Mouse (Mus musculus): Measurements from ENCODE around the gene Zfp652. TPM values are rescaled to one million over a fixed set of nuclear protein-coding genes. Genes with fewer than 3 reads are reported as not detected.

Zfp652 gene
- total and polyA plus RNA-seq, 3 experiments: 16.1 to 54.4 (median 47.6) TPM

DNA sequence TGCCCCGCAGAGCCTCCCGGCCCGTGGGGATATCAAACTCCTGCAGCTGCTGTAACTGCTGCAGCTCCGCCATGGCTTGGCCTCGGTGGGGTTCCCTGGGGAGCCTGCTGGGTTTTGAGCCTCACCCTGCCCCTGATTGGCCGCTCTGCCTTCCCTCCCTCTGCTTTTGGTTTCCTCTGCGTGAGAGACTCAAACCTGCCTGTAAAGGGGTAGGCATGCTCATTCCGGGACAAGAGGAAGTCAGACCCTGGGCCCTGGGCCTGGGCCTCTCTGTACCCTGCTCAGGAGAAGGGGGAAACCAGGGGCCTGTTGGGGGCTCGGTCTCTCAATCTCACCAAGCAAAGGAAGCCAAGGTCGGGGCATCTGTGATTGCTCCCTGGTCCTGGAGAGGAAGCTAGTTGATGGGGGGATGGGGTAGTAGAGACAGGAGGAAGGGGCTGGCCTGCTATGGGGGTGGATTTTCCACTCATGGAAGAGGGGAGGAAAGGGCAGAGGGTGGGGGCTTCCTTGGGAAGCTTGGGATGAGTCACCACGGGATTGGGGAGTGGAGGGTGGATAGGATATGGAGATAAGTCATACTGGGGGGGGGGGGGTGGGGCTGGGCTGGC, 129.7 kb downstream of the Zfp652 start, which contains the start of gene Abi3:
Gene Abi3 (minus strand): TSS at position 403 of the 608 bp plus-strand sequence.
- Histone ChIP-seq H3K79me2 (replicated peaks; ENCODE audit: control insufficient read depth, insufficient read depth, low read length) (no peaks in the 10 kb centered on the region; the same call in 1 of the 2 replicates), H3K27ac (peak within 1 kb of the TSS; percentile 85), H3K4me3 (peak within 1 kb of the TSS; percentile 67), H3K9ac (ENCODE audit: low read depth, low read length) (peak within 1 kb of the TSS; percentile 81), H3K4me1 (ENCODE audit: control insufficient read depth, insufficient read depth, low read length) (peaks cover 20% of the 10 kb centered on the region), H3K27me3 (ENCODE audit: control insufficient read depth, insufficient read depth, low read length) (no peaks in the 10 kb centered on the region), H3K36me3 (ENCODE audit: control insufficient read depth, insufficient read depth, low read length) (no peaks in the 10 kb centered on the region)
- TF ChIP-seq EP300 (IDR thresholded peaks at IDR 0.05; ENCODE audit: insufficient read depth, low read depth, low read length) (0 out of 2 replicates have a peak, but pooled peaks have one; percentile 13), CTCF (IDR thresholded peaks at IDR 0.05) (no peak), POLR2A (IDR thresholded peaks at IDR 0.05; ENCODE audit: insufficient read depth, low read depth, low read length) (peak; percentile 91)
- intact Hi-C loops (cut with DNase I): no loop called here
- WGBS: 15% methylated on average over 11 of the region's 11 CpGs
- peak; percentile 72 to 82 for DNase-seq

DNA sequence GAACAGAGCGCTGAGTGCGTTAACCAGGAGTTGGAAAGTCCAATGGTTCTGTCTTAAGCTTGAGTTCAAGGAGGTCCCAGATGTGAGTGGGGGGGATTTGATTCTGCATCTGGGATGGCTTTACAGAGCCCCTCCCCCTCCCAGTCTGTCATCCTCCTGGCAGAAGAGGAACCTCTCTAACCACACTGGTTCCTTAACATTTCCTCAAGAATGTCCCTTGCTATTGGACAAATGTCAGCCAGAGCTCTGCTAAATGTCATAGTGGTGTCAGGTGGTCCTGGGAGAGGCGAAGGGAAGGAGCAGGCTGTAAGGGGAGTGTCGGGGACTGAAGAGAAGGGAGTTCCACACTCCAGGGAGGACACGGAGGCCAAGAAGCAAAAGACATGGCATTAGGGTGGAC, 130.5 kb downstream of the Zfp652 start:
- WGBS: 37% methylated on average over 5 of the region's 5 CpGs
- Histone ChIP-seq H3K27me3 (ENCODE audit: control insufficient read depth, insufficient read depth, low read length) (no peaks in the 10 kb centered on the region), H3K79me2 (replicated peaks; ENCODE audit: control insufficient read depth, insufficient read depth, low read length) (no peaks in the 10 kb centered on the region; the same call in 1 of the 2 replicates), H3K9ac (ENCODE audit: low read depth, low read length) (peak overlapping the region; percentile 54), H3K36me3 (ENCODE audit: control insufficient read depth, insufficient read depth, low read length) (no peaks in the 10 kb centered on the region), H3K4me3 (peak overlapping the region; percentile 67), H3K27ac (peak overlapping the region; percentile 85), H3K4me1 (ENCODE audit: control insufficient read depth, insufficient read depth, low read length) (peaks cover 16% of the 10 kb centered on the region)
- DNase-seq: no peak
- intact Hi-C loops (cut with DNase I): no loop called here
- TF ChIP-seq CTCF (IDR thresholded peaks at IDR 0.05): no peak
- TF ChIP-seq POLR2A (IDR thresholded peaks at IDR 0.05; ENCODE audit: insufficient read depth, low read depth, low read length): 0 out of 2 replicates have a peak, but pooled peaks have one; percentile 22
- no peak for TF ChIP-seq EP300 (IDR thresholded peaks at IDR 0.05; ENCODE audit: insufficient read depth, low read depth, low read length)

DNA sequence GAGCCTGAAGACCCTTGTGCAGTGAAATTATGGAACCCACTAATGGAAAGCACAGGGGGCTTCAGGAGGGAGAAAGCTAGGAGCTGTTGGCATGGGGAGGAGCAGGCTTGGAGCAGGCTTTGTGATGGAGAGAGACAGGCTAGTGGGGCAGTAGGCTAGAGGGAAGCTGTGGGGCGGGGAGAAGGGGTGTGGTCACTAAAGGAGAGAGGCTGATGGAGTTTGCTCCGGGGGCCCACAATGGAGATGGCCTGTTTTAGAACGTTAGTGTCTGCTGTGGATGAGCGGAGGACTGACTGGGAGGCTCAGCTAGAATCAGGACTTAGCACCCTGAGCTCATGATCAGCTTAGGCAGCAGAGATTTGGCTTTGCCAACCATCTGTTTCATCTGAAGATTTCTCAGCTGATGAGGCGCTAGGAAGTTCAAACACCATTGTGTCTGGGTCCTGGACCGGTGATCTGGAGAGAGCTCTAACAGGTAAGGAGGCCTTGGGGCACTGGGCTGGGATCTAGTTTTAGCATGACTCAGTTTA, 131.0 kb downstream of the Zfp652 start:
- peak overlapping the region; percentile 54 for H3K9ac ChIP-seq (ENCODE audit: low read depth, low read length)
- no peaks in the 10 kb centered on the region; the same call in 1 of the 2 replicates for H3K79me2 ChIP-seq (replicated peaks; ENCODE audit: control insufficient read depth, insufficient read depth, low read length)
- no peaks in the 10 kb centered on the region for H3K27me3 ChIP-seq (ENCODE audit: control insufficient read depth, insufficient read depth, low read length)
- no peak for TF ChIP-seq CTCF (IDR thresholded peaks at IDR 0.05)
- no peak for TF ChIP-seq POLR2A (IDR thresholded peaks at IDR 0.05; ENCODE audit: insufficient read depth, low read depth, low read length)
- TF ChIP-seq EP300 (IDR thresholded peaks at IDR 0.05; ENCODE audit: insufficient read depth, low read depth, low read length): no peak
- intact Hi-C loops (cut with DNase I): no loop called here
- WGBS: 48% methylated on average over 6 of the region's 6 CpGs
- H3K27ac ChIP-seq: peak overlapping the region; percentile 85
- no peaks in the 10 kb centered on the region for H3K36me3 ChIP-seq (ENCODE audit: control insufficient read depth, insufficient read depth, low read length)
- peaks cover 12% of the 10 kb centered on the region for H3K4me1 ChIP-seq (ENCODE audit: control insufficient read depth, insufficient read depth, low read length)
- DNase-seq: peak in 1 of 2 experiments; percentile 40
- peak overlapping the region; percentile 67 for H3K4me3 ChIP-seq

DNA sequence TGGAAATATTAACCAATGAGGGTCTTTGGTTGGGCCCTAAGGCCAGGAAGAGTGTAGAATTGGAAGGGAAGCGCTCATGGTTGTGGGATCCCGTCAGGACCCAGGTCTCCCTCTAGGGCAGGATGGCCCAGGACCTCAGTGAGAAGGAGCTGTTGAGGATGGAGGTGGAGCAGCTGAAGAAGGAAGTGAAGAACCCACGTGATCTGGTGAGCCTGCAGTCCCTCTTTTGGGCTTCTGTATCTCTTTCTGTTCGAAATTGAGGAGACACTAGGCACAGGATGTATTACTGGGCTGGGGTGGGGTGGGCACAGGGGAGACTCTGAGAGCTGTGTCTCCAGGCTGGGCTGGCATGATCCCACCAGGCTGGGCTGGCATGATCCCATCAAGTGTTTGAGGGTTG, 132.5 kb downstream of the Zfp652 start:
- peaks cover 8% of the 10 kb centered on the region for H3K4me1 ChIP-seq (ENCODE audit: control insufficient read depth, insufficient read depth, low read length)
- H3K27me3 ChIP-seq (ENCODE audit: control insufficient read depth, insufficient read depth, low read length): no peaks in the 10 kb centered on the region
- no peak for DNase-seq
- peak overlapping the region; percentile 17; the same call in 1 of the 2 replicates for H3K27ac ChIP-seq
- no peaks in the 10 kb centered on the region; the same call in 1 of the 2 replicates for H3K79me2 ChIP-seq (replicated peaks; ENCODE audit: control insufficient read depth, insufficient read depth, low read length)
- WGBS: 46% methylated on average over 4 of the region's 4 CpGs
- TF ChIP-seq CTCF (IDR thresholded peaks at IDR 0.05) (no peak), POLR2A (IDR thresholded peaks at IDR 0.05; ENCODE audit: insufficient read depth, low read depth, low read length) (no peak), EP300 (IDR thresholded peaks at IDR 0.05; ENCODE audit: insufficient read depth, low read depth, low read length) (no peak)
- H3K4me3 ChIP-seq: no peak overlapping the region
- intact Hi-C loops (cut with DNase I): no loop called here
- H3K36me3 ChIP-seq (ENCODE audit: control insufficient read depth, insufficient read depth, low read length): no peaks in the 10 kb centered on the region
- no peak overlapping the region for H3K9ac ChIP-seq (ENCODE audit: low read depth, low read length)

- intact Hi-C loops (cut with DNase I): no loop called here
- Histone ChIP-seq H3K4me3 (no peak overlapping the region), H3K4me1 (ENCODE audit: control insufficient read depth, insufficient read depth, low read length) (no peaks in the 10 kb centered on the region), H3K27ac (no peak overlapping the region), H3K27me3 (ENCODE audit: control insufficient read depth, insufficient read depth, low read length) (no peaks in the 10 kb centered on the region), H3K9ac (ENCODE audit: low read depth, low read length) (no peak overlapping the region), H3K79me2 (replicated peaks; ENCODE audit: control insufficient read depth, insufficient read depth, low read length) (no peaks in the 10 kb centered on the region), H3K36me3 (ENCODE audit: control insufficient read depth, insufficient read depth, low read length) (no peaks in the 10 kb centered on the region)
- 84% methylated on average over 2 of the region's 2 CpGs for WGBS
- TF ChIP-seq CTCF (IDR thresholded peaks at IDR 0.05): no peak
- no peak for TF ChIP-seq POLR2A (IDR thresholded peaks at IDR 0.05; ENCODE audit: insufficient read depth, low read depth, low read length)
- TF ChIP-seq EP300 (IDR thresholded peaks at IDR 0.05; ENCODE audit: insufficient read depth, low read depth, low read length): no peak
- no peak for DNase-seq
These were observed 138.4 kb downstream of the Zfp652 start for GRCm38 (mm10) chr11:95850898-95851297.

DNA sequence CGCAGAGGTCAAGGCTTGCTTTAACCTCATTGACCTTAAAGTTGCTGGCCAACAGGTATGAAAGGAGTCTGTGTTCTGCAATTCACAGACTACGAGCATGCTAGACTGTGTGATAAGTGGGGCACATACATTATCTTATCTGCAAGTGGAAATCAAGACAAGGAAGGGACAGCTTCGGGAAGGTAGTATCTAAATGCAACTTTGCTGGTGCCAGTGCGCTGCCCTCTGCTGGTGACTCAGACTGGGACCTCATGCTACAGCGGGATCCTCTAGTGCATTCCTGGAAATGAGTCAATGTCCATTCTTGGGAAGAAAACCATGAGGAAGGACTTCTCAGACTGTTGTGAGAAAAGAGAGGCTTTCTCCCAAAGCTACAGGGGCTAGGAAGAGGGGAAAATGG, 141.2 kb downstream of the Zfp652 start:
- no peak for TF ChIP-seq POLR2A (IDR thresholded peaks at IDR 0.05; ENCODE audit: insufficient read depth, low read depth, low read length)
- TF ChIP-seq EP300 (IDR thresholded peaks at IDR 0.05; ENCODE audit: insufficient read depth, low read depth, low read length): peak; percentile 91
- TF ChIP-seq CTCF (IDR thresholded peaks at IDR 0.05): peak; percentile 97
- H3K4me3 ChIP-seq: no peak overlapping the region
- intact Hi-C loops (cut with DNase I): loop anchor here (1.0 to 2.0 kb wide), 2 partner anchors 26 to 83 kb away; no protein-coding TSS in a partner anchor
- no peaks in the 10 kb centered on the region for H3K27me3 ChIP-seq (ENCODE audit: control insufficient read depth, insufficient read depth, low read length)
- H3K9ac ChIP-seq (ENCODE audit: low read depth, low read length): no peak overlapping the region
- peak; percentile 75 to 82 for DNase-seq
- H3K27ac ChIP-seq: no peak overlapping the region
- H3K79me2 ChIP-seq (replicated peaks; ENCODE audit: control insufficient read depth, insufficient read depth, low read length): no peaks in the 10 kb centered on the region
- WGBS: 32% methylated on average over 5 of the region's 5 CpGs
- no peaks in the 10 kb centered on the region for H3K4me1 ChIP-seq (ENCODE audit: control insufficient read depth, insufficient read depth, low read length)
- H3K36me3 ChIP-seq (ENCODE audit: control insufficient read depth, insufficient read depth, low read length): no peaks in the 10 kb centered on the region

Measured in heart, adult 2 months (tissue).